In the genomic region with DNA sequence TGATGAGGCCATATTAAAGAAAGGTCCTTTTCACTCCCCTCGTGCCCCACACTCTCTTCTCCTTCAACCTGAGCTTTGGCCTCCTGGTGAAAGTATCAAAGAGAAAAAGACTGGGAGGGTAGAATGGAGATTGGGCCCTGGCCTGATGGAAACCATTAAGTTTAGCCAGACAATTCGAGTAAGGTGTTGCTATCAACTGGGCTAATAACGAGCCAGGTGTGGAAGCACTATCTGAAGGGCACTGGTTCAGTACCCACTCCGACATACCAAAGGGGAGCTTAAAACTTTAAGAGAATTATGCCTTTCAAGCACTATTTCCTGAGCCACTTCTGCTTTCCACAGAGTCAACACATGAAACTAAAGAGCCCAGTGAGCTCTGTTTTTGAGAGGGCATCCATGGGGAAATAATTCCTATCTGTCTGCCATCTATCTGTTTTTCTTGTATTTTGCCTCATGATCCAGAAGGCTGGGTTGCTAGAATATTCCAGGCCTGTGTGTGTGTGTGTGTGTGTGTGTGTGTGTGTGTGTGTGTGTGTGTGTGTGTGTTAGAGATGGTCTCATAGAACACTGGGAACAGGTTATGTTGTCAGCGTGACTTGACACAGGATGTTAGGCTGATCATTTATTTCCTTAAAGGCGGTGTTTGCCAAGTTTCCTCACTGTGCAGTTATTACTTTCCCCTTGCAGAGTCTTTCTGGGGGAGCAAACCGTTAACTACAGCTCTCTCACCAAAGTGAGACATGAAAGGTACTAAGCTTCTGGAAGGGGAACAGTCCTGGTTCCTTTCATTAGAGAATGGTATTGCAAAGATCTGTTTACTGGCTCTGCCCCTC, we compare ENCODE assay signal across 27 mouse cellular contexts. TPM values are rescaled to one million over a fixed set of nuclear protein-coding genes. Genes with fewer than 3 reads are reported as not detected.
A peak's percentile ranks its signal among the peaks of the same experiment; 100 is the strongest.
DNase-seq lines count a peak whose midpoint lies in the region; ATAC-seq lines count a peak whose summit lies in the region.
"Had no signal": no experiment of that assay in that cellular context is flagged by ENCODE, and none has a peak within 500 bp of the region (broad histone marks: within the 10 kb centered on the region; RNA-seq: fewer than 3 reads in every experiment).

No protein-coding gene starts in this region.

- no peak overlapping the region for H3K4me2 ChIP-seq in liver, embryonic 11.5 days
- H3K4me2 ChIP-seq in liver, embryonic 15.5 days: no peak overlapping the region
- H3K4me2 ChIP-seq: embryonic facial prominence, embryonic 15.5 days; hindbrain, embryonic 14.5 days had no signal

- no peak overlapping the region for H3K9ac ChIP-seq in liver, embryonic 11.5 days (ENCODE audit: low read depth, low read length)
- no peak overlapping the region for H3K9ac ChIP-seq in liver, embryonic 15.5 days
- H3K9ac ChIP-seq: embryonic facial prominence, embryonic 15.5 days; hindbrain, embryonic 14.5 days had no signal

- H3K4me3 ChIP-seq in liver, embryonic 11.5 days (ENCODE audit: low read depth, low read length): no peak overlapping the region
- no peak overlapping the region for H3K4me3 ChIP-seq in liver, embryonic 15.5 days (replicated peaks)
- H3K4me3 ChIP-seq: embryonic facial prominence, embryonic 15.5 days; erythroblast, embryonic 14.5 days; forebrain, embryonic 10.5 days; heart, embryonic 10.5 days; hindbrain, embryonic 10.5 days had no signal

- 72% methylated on average over 7 of the region's 7 CpGs for whole genome bisulfite sequencing in liver, embryonic 11.5 days
- 26% methylated on average over 7 of the region's 7 CpGs for WGBS in liver, embryonic 15.5 days (ENCODE audit: insufficient replicate concordance)

- DNase-seq in liver, embryonic 11.5 days (ENCODE audit: low spot score): no peak
- DNase-seq in splenic B cell, adult 2 months (ENCODE audit: low read depth, low spot score): peak; percentile 7
- no peak for DNase-seq in B cell, adult 2 months
- no peak for DNase-seq in ovary, postnatal 10 days (ENCODE audit: low spot score)
- DNase-seq in kidney, adult 18-20 months: no peak
- DNase-seq: adrenal gland, adult 2 months; adrenal gland, postnatal 25 days; cerebellum, adult 2 months; cerebellum, postnatal 10 days; embryo, embryonic 11 days; gastrocnemius, postnatal 36 days; heart, adult 18-20 months; heart, postnatal 10 days had no signal

- H3K36me3 ChIP-seq in liver, embryonic 11.5 days (ENCODE audit: control insufficient read depth, insufficient read depth, low read length): no peaks in the 10 kb centered on the region
- H3K36me3 ChIP-seq in liver, embryonic 15.5 days (replicated peaks): no peaks in the 10 kb centered on the region
- H3K36me3 ChIP-seq in splenic B cell, adult 2 months (ENCODE audit: control insufficient read depth, insufficient read depth, low read length, poor library complexity, severe bottlenecking): no peaks in the 10 kb centered on the region
- H3K36me3 ChIP-seq: embryonic facial prominence, embryonic 15.5 days; forebrain, embryonic 10.5 days; heart, embryonic 10.5 days; hindbrain, embryonic 10.5 days had no signal

- H3K27me3 ChIP-seq in liver, embryonic 11.5 days (replicated peaks; ENCODE audit: control insufficient read depth, insufficient read depth, low read length): no peaks in the 10 kb centered on the region
- no peaks in the 10 kb centered on the region for H3K27me3 ChIP-seq in liver, embryonic 15.5 days
- H3K27me3 ChIP-seq in splenic B cell, adult 2 months (ENCODE audit: control insufficient read depth, insufficient read depth, low read length, poor library complexity, severe bottlenecking): no peaks in the 10 kb centered on the region
- H3K27me3 ChIP-seq: CH12.LX; embryonic facial prominence, embryonic 15.5 days had no signal

- peak; percentile 54; the same call in 1 of the 2 replicates for ATAC-seq in common myeloid progenitor, adult 5-6 weeks (replicated peaks; ENCODE audit: low read depth, poor library complexity, severe bottlenecking)
- ATAC-seq in liver, embryonic 11.5 days (replicated peaks; ENCODE audit: low FRiP score): peak; percentile 44; the same call in 1 of the 2 replicates
- ATAC-seq in liver, embryonic 15.5 days (ENCODE audit: insufficient read depth): peak; percentile 54
- ATAC-seq: forebrain, embryonic 14.5 days; Patski had no signal

- no peak overlapping the region for H3K27ac ChIP-seq in liver, embryonic 11.5 days (ENCODE audit: low read depth, low read length)
- no peak overlapping the region for H3K27ac ChIP-seq in liver, embryonic 15.5 days (replicated peaks)
- H3K27ac ChIP-seq: embryonic facial prominence, embryonic 15.5 days; forebrain, embryonic 10.5 days; heart, embryonic 10.5 days; hindbrain, embryonic 10.5 days; hindbrain, embryonic 14.5 days had no signal

- H3K9me3 ChIP-seq in liver, embryonic 11.5 days (ENCODE audit: control insufficient read depth, low read length): no peaks in the 10 kb centered on the region
- no peaks in the 10 kb centered on the region for H3K9me3 ChIP-seq in liver, embryonic 15.5 days (replicated peaks)
- H3K9me3 ChIP-seq: embryonic facial prominence, embryonic 15.5 days; forebrain, embryonic 10.5 days; heart, embryonic 10.5 days; hindbrain, embryonic 10.5 days had no signal

- H3K4me1 ChIP-seq in liver, embryonic 11.5 days (replicated peaks; ENCODE audit: control insufficient read depth, insufficient read depth, low read length): no peaks in the 10 kb centered on the region
- no peaks in the 10 kb centered on the region; the same call in 1 of the 2 replicates for H3K4me1 ChIP-seq in liver, embryonic 15.5 days (replicated peaks)
- H3K4me1 ChIP-seq: embryonic facial prominence, embryonic 15.5 days; forebrain, embryonic 10.5 days; heart, embryonic 10.5 days; hindbrain, embryonic 10.5 days had no signal

RNA-seq across cellular contexts. Expression of a gene that starts 13.0 kb away (rescaled TPM):
- 0.19 and 0.59 TPM in 2 replicates for total RNA-seq in common myeloid progenitor, adult 5-6 weeks (2017)
- 6,352 and 6,971 TPM in 2 replicates for polyA plus RNA-seq in liver, embryonic 11.5 days (2014; fragmentation: Nextera tagmentation; extraction: Ambion mirVana)
- polyA plus RNA-seq in liver, embryonic 15.5 days (2015; fragmentation: Nextera tagmentation; extraction: Ambion mirVana): 11,398 and 12,524 TPM in 2 replicates
- total RNA-seq: adrenal gland, adult 2 months; adrenal gland, postnatal 25 days; gastrocnemius, adult 8-10 months; gastrocnemius, postnatal 36 days; heart, postnatal 10 days had no signal
- polyA plus RNA-seq: adrenal gland, adult 2 months; forebrain, embryonic 14.5 days; Patski had no signal

RNA-seq across cellular contexts. Expression of a gene that starts 16.8 kb away (rescaled TPM):
- not detected in 2 replicates for total RNA-seq in common myeloid progenitor, adult 5-6 weeks (2017)
- 772 and 788 TPM in 2 replicates for polyA plus RNA-seq in liver, embryonic 11.5 days (2014; fragmentation: Nextera tagmentation; extraction: Ambion mirVana)
- 4,949 and 6,319 TPM in 2 replicates for polyA plus RNA-seq in liver, embryonic 15.5 days (2015; fragmentation: Nextera tagmentation; extraction: Ambion mirVana)
- total RNA-seq: heart, adult 18-20 months had no signal
- polyA plus RNA-seq: forebrain, embryonic 10.5 days; forebrain, embryonic 14.5 days; hindbrain, embryonic 10.5 days; hindbrain, embryonic 14.5 days; Patski had no signal

RNA-seq across cellular contexts. Expression of a gene that starts 41.2 kb away (rescaled TPM):
- total RNA-seq in common myeloid progenitor, adult 5-6 weeks (2017): not detected in 2 replicates
- 8.8 and 11.4 TPM in 2 replicates for polyA plus RNA-seq in liver, embryonic 11.5 days (2014; fragmentation: Nextera tagmentation; extraction: Ambion mirVana)
- polyA plus RNA-seq in liver, embryonic 15.5 days (2015; fragmentation: Nextera tagmentation; extraction: Ambion mirVana): 22.4 and 25.9 TPM in 2 replicates
- total RNA-seq: adrenal gland, postnatal 25 days; CH12.LX; gastrocnemius, postnatal 36 days; heart, adult 18-20 months; heart, postnatal 10 days had no signal
- polyA plus RNA-seq: adrenal gland, adult 2 months; cerebellum, adult 2 months; embryonic facial prominence, embryonic 11.5 days; embryonic facial prominence, embryonic 15.5 days; erythroblast, embryonic 14.5 days; forebrain, embryonic 10.5 days; forebrain, embryonic 14.5 days; heart, embryonic 14.5 days; hindbrain, embryonic 10.5 days; hindbrain, embryonic 14.5 days had no signal
